Mouse (Mus musculus): ENCODE results near the gene Rhbdd2.

The Rhbdd2 gene

GRCm38 (mm10) chr5:135643552-135643842 lies 11.1 kb downstream of the Rhbdd2 start:
- ATAC-seq (ENCODE audit: insufficient number of reproducible peaks, low FRiP score, low TSS enrichment): no peak

GRCm38 (mm10) chr5:135643869-135644268 lies 11.5 kb downstream of the Rhbdd2 start:
- no peak for ATAC-seq (ENCODE audit: insufficient number of reproducible peaks, low FRiP score, low TSS enrichment)

GRCm38 (mm10) chr5:135645330-135645729 lies 12.9 kb downstream of the Rhbdd2 start:
- no peak for ATAC-seq (ENCODE audit: insufficient number of reproducible peaks, low FRiP score, low TSS enrichment)

GRCm38 (mm10) chr5:135646038-135646437 lies 13.6 kb downstream of the Rhbdd2 start:
- ATAC-seq (ENCODE audit: insufficient number of reproducible peaks, low FRiP score, low TSS enrichment): no peak

GRCm38 (mm10) chr5:135648461-135649308 lies 16.3 kb downstream of the Rhbdd2 start:
- ATAC-seq (ENCODE audit: insufficient number of reproducible peaks, low FRiP score, low TSS enrichment): no peak

GRCm38 (mm10) chr5:135649309-135649633 lies 16.9 kb downstream of the Rhbdd2 start:
- no peak for ATAC-seq (ENCODE audit: insufficient number of reproducible peaks, low FRiP score, low TSS enrichment)

- no peak for ATAC-seq (ENCODE audit: insufficient number of reproducible peaks, low FRiP score, low TSS enrichment)
Observed at GRCm38 (mm10) chr5:135651536-135651935, 19.1 kb downstream of the Rhbdd2 start.

- no peak for ATAC-seq (ENCODE audit: insufficient number of reproducible peaks, low FRiP score, low TSS enrichment)
Observed at GRCm38 (mm10) chr5:135653209-135653608, 20.8 kb downstream of the Rhbdd2 start.

GRCm38 (mm10) chr5:135656046-135656445 lies 23.6 kb downstream of the Rhbdd2 start:
- no peak for ATAC-seq (ENCODE audit: insufficient number of reproducible peaks, low FRiP score, low TSS enrichment)

GRCm38 (mm10) chr5:135657128-135657527 lies 24.7 kb downstream of the Rhbdd2 start:
- no peak for ATAC-seq (ENCODE audit: insufficient number of reproducible peaks, low FRiP score, low TSS enrichment)

GRCm38 (mm10) chr5:135657703-135658373 lies 25.4 kb downstream of the Rhbdd2 start:
- no peak for ATAC-seq (ENCODE audit: insufficient number of reproducible peaks, low FRiP score, low TSS enrichment)

GRCm38 (mm10) chr5:135659956-135660355 lies 27.5 kb downstream of the Rhbdd2 start:
- ATAC-seq (ENCODE audit: insufficient number of reproducible peaks, low FRiP score, low TSS enrichment): no peak

GRCm38 (mm10) chr5:135660535-135660934 lies 28.1 kb downstream of the Rhbdd2 start:
- no peak for ATAC-seq (ENCODE audit: insufficient number of reproducible peaks, low FRiP score, low TSS enrichment)

- no peak for ATAC-seq (ENCODE audit: insufficient number of reproducible peaks, low FRiP score, low TSS enrichment)
Observed at GRCm38 (mm10) chr5:135666890-135667289, 34.5 kb downstream of the Rhbdd2 start.

GRCm38 (mm10) chr5:135668071-135668470 lies 35.7 kb downstream of the Rhbdd2 start:
- ATAC-seq (ENCODE audit: insufficient number of reproducible peaks, low FRiP score, low TSS enrichment): no peak

- ATAC-seq (ENCODE audit: insufficient number of reproducible peaks, low FRiP score, low TSS enrichment): no peak
Observed at GRCm38 (mm10) chr5:135669741-135670275, 37.4 kb downstream of the Rhbdd2 start, which contains the start of gene Por. Gene Por (plus strand): TSS chr5:135670033.

GRCm38 (mm10) chr5:135670881-135671280 lies 38.5 kb downstream of the Rhbdd2 start:
- no peak for ATAC-seq (ENCODE audit: insufficient number of reproducible peaks, low FRiP score, low TSS enrichment)

- ATAC-seq (ENCODE audit: insufficient number of reproducible peaks, low FRiP score, low TSS enrichment): no peak
Observed at GRCm38 (mm10) chr5:135672509-135672908, 40.1 kb downstream of the Rhbdd2 start.

GRCm38 (mm10) chr5:135672980-135673379 lies 40.6 kb downstream of the Rhbdd2 start:
- ATAC-seq (ENCODE audit: insufficient number of reproducible peaks, low FRiP score, low TSS enrichment): no peak

- no peak for ATAC-seq (ENCODE audit: insufficient number of reproducible peaks, low FRiP score, low TSS enrichment)
Observed at GRCm38 (mm10) chr5:135674349-135674775, 41.9 kb downstream of the Rhbdd2 start.

GRCm38 (mm10) chr5:135674821-135675220 lies 42.4 kb downstream of the Rhbdd2 start:
- no peak for ATAC-seq (ENCODE audit: insufficient number of reproducible peaks, low FRiP score, low TSS enrichment)

GRCm38 (mm10) chr5:135676696-135677095 lies 44.3 kb downstream of the Rhbdd2 start:
- no peak for ATAC-seq (ENCODE audit: insufficient number of reproducible peaks, low FRiP score, low TSS enrichment)

All from cerebellum, adult (tissue).